Mouse (Mus musculus) olfactory bulb, adult 2 months (tissue): ENCODE measurements around the gene Eya2.

ENCODE experiments used
- CTCF ChIP-seq: fragments of 200-500 bp; IDR thresholded peaks from 2 replicates; pipeline ENCODE4 v1.5.1; 2012; ENCODE audit warnings: low read depth, mild to moderate bottlenecking, low read length, moderate library complexity; ENCODE audit not compliant: insufficient read depth
- POLR2A ChIP-seq: fragments of 200-500 bp; IDR thresholded peaks from 2 replicates; pipeline ENCODE4 v1.6.1; 2012; ENCODE audit warnings: mild to moderate bottlenecking, low read depth, low read length, moderate library complexity; ENCODE audit not compliant: insufficient read depth

GRCm38 (mm10) chr2:165665176-165665575 lies 70.3 kb downstream of the Eya2 start:
- TF ChIP-seq CTCF (no peak), POLR2A (no peak)
